Mouse (Mus musculus) midbrain, embryonic 16.5 days (tissue): Measurements from ENCODE around the gene Ndufs8. TPM values are rescaled to one million over a fixed set of nuclear protein-coding genes. Genes with fewer than 3 reads are reported as not detected.
A peak's percentile ranks its signal among the peaks of the same experiment; 100 is the strongest.

Experiments
- ATAC-seq: fragments of 200-750 bp; cut with Nextera tagmentation; 2 replicates; pipeline ENCODE4 v1.8.0; 2017; ENCODE audit warnings: moderate TSS enrichment
- H3K27ac ChIP-seq: fragments of 300-500 bp; sonication (generic); 2 replicates; pipeline ENCODE4 v1.5.1; 2014; ENCODE audit warnings: mild to moderate bottlenecking, low read length, mixed read lengths
- H3K27me3 ChIP-seq: fragments of 300-500 bp; sonication (generic); 2 replicates; pipeline ENCODE4 v1.6.1; 2014; ENCODE audit warnings: low read depth, low read length, mixed read lengths; ENCODE audit not compliant: control insufficient read depth, insufficient read depth
- H3K36me3 ChIP-seq: fragments of 300-500 bp; sonication (generic); 2 replicates; pipeline ENCODE4 v1.6.1; 2014; ENCODE audit warnings: mild to moderate bottlenecking, low read length, moderate library complexity, mixed read lengths; ENCODE audit not compliant: control insufficient read depth, insufficient read depth
- H3K4me1 ChIP-seq: fragments of 300-500 bp; sonication (generic); 2 replicates; pipeline ENCODE4 v1.6.1; 2014; ENCODE audit warnings: mild to moderate bottlenecking, low read length, mixed read lengths; ENCODE audit not compliant: control insufficient read depth, insufficient read depth
- H3K4me2 ChIP-seq: fragments of 300-500 bp; sonication (generic); 2 replicates; pipeline ENCODE4 v1.6.1; 2014; ENCODE audit warnings: mild to moderate bottlenecking, low read length, mixed read lengths
- H3K4me3 ChIP-seq: fragments of 300-500 bp; sonication (generic); 2 replicates; pipeline ENCODE4 v1.5.1; 2014; ENCODE audit warnings: low read depth, mild to moderate bottlenecking, low read length, moderate library complexity, mixed read lengths
- H3K9ac ChIP-seq: fragments of 300-500 bp; sonication (generic); 2 replicates; pipeline ENCODE4 v1.6.1; 2014; ENCODE audit warnings: low read depth, low read length, mixed read lengths
- H3K9me3 ChIP-seq: fragments of 300-500 bp; sonication (generic); replicated peaks from 2 replicates; pipeline ENCODE4 v1.6.1; 2014; ENCODE audit warnings: mild to moderate bottlenecking, low read length, mixed read lengths; ENCODE audit not compliant: control insufficient read depth, poor library complexity, severe bottlenecking
- WGBS: fragments of 180-500 bp; shearing (Covaris S2); extraction: QIAGEN DNeasy Blood & Tissue Kit; methylation state at CpG from one replicate; pipeline ENCODE4 v1.1.7; 2014; 5-methylcytosine and 5-hydroxymethylcytosine counted together
- polyA plus RNA-seq: library from polyadenylated mRNA; unstranded; fragments of >200 nt; fragmentation: Nextera tagmentation; extraction: Ambion mirVana; gene quantifications from 2 replicates; pipeline ENCODE4 v1.2.1, GENCODE M21; 2015

Ndufs8 gene
- polyA plus RNA-seq, 1 experiment from 2014 or later: 245 TPM

DNA sequence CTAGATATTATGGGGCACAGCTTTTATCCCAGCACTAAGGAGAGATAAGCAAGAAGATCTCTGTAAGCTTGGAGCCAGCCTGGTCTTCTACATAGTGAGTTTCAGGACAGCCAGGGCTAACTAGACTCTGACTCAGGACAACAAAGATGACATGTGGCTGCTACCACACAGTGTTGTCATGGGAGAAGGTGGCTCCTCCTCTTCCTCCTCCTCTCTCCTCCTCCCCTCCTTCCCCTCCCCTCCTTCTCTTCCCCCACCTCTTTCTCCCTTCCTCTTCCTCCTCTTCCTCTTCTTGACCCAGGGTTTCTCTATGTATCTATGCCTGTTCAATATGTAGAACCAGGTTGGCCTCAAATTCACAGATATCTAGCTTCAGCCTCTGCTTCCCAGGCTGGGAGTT lies 38.9 kb upstream of the Ndufs8 start:
- H3K4me1 ChIP-seq: no peaks in the 10 kb centered on the region
- no peak overlapping the region for H3K9ac ChIP-seq
- no peaks in the 10 kb centered on the region for H3K36me3 ChIP-seq
- no peaks in the 10 kb centered on the region for H3K9me3 ChIP-seq
- no peaks in the 10 kb centered on the region for H3K27me3 ChIP-seq
- no peak overlapping the region for H3K4me3 ChIP-seq
- no peak overlapping the region for H3K27ac ChIP-seq
- ATAC-seq: no peak
- H3K4me2 ChIP-seq: no peak overlapping the region

DNA sequence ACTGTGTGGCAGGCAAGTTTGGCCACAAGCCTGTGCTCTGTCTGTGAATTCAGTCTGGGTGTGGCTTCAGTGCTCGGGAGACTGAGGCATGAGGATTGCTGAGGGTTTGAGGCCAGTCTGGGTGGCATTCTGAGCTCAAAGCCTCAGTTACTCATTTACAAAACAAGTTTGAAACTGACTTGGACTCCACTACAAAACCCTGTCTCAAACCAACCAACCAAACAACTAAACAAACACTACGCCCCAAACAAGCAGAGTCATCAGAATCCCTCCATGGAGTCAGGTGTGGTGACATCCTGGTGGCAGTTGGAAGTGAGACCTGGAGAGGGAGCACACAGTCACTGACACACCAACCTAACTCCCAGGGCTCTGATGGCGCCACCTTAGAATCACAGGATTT lies 37.8 kb upstream of the Ndufs8 start:
- no peaks in the 10 kb centered on the region for H3K9me3 ChIP-seq
- no peaks in the 10 kb centered on the region for H3K27me3 ChIP-seq
- no peak overlapping the region for H3K27ac ChIP-seq
- H3K4me2 ChIP-seq: no peak overlapping the region
- 86% methylated on average over 3 of the region's 3 CpGs for WGBS
- no peak overlapping the region for H3K4me3 ChIP-seq
- no peak for ATAC-seq
- H3K36me3 ChIP-seq: no peaks in the 10 kb centered on the region
- no peaks in the 10 kb centered on the region for H3K4me1 ChIP-seq
- no peak overlapping the region for H3K9ac ChIP-seq

DNA sequence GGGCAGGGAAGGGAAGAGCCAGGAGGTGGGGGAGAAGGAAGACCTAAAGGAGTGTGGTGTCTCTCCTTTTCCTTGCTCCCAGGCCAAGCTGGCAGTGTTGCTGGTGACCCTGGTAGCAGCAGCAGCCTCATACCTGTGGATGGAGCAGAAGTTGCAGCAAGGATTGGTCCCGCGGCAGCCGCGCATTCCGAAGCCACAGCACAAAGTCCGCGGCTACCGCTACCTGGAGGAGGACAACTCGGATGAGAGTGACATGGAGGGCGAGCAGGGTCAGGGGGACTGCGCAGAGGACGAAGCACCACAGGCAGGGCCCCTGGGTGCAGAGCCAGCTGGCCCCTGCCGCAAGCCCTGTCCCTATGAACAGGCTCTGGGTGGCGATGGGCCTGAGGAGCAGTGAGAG lies 36.0 kb upstream of the Ndufs8 start:
- Histone ChIP-seq H3K27me3 (no peaks in the 10 kb centered on the region), H3K36me3 (no peaks in the 10 kb centered on the region), H3K27ac (no peak overlapping the region), H3K4me1 (no peaks in the 10 kb centered on the region), H3K9ac (no peak overlapping the region), H3K9me3 (no peaks in the 10 kb centered on the region), H3K4me3 (no peak overlapping the region), H3K4me2 (no peak overlapping the region)
- WGBS: 71% methylated on average over 14 of the region's 14 CpGs
- ATAC-seq: no peak

DNA sequence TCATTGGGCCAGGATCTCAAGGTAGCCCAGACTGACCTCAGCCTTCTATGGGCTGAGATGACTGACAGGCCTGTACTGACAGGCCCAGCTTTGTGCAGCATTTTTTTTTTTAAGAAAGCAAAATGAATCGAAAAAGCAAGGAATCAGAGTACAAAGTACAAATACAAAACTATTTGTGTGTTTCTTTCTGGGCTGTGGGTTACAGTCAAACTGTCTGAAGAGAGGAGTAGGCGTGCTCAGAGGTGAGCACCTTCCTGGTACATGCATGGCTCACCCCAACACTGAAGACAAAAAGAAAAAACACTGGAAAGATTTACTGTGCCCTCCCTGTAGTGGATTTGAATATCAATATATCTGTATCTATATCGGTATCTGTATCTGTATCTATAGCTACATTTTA lies 35.2 kb upstream of the Ndufs8 start:
- no peak overlapping the region for H3K27ac ChIP-seq
- H3K4me1 ChIP-seq: no peaks in the 10 kb centered on the region
- ATAC-seq: no peak

DNA sequence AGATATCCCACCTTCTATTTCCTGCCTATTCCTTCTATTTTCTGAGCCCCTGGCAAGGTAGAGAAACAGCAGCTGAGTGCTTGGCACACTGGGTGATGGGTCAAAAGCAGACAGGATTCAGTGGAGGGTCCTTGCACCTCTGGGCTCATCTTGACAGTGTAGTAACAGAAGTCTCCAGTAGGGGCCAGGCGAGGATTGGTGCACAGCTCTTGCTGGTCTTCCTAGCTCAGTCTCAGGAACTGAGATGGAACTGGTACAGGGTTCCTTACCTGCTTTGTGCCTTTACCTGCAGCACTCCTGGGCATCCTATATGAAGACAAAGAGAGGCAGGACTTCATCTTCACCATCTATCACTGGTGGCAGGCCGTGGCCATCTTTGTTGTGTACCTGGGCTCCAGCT lies 34.1 kb upstream of the Ndufs8 start:
- H3K4me3 ChIP-seq: no peak overlapping the region
- WGBS: 13% methylated on average over 2 of the region's 2 CpGs
- no peak overlapping the region for H3K4me2 ChIP-seq
- peak; percentile 58; the same call in 1 of the 2 replicates for ATAC-seq
- no peaks in the 10 kb centered on the region for H3K36me3 ChIP-seq
- no peak overlapping the region for H3K27ac ChIP-seq
- H3K27me3 ChIP-seq: peaks cover 3% of the 10 kb centered on the region
- no peaks in the 10 kb centered on the region for H3K4me1 ChIP-seq
- H3K9me3 ChIP-seq: no peaks in the 10 kb centered on the region
- H3K9ac ChIP-seq: no peak overlapping the region

More for the DNA sequence above, 35.2 kb upstream of the Ndufs8 start:
- Histone ChIP-seq H3K27me3 (peaks cover 2% of the 10 kb centered on the region), H3K9ac (no peak overlapping the region), H3K4me3 (no peak overlapping the region), H3K36me3 (no peaks in the 10 kb centered on the region), H3K4me2 (no peak overlapping the region), H3K9me3 (no peaks in the 10 kb centered on the region)
- WGBS: 77% methylated on average over 3 of the region's 3 CpGs

DNA sequence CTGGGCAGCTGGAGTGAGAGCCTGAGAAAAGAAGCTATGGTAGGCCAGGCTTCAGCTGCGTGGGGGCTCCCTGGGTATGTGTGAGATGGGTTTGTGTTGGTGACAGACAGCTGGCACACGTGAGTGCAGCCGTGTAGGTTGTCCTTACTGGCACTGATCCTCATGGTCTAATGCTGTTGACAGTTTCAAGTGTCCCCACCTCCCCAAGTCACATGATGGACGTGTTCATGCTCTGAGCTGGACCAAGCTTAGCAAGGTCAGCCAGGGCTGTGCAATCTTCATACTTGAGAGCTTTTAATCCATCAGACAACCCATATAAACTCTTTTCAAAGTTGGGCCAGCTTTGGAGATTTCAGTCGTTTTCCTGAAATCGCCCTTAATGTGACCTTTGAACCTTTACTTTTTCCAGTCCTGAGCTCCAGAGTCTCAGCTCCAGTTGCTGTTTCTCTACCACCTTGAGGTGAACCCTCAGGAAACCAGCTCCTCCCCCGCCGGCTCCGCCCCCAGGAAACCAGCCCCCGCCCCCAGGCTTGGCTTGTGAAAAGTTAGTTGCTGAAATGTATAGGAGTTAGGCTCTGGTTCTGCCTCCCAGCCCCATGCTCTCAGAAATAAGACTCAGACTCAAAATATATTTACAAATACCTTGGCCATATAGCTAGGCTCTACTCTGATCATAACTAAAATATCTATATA lies 33.4 kb upstream of the Ndufs8 start:
- 34% methylated on average over 10 of the region's 10 CpGs for WGBS
- Histone ChIP-seq H3K9me3 (no peaks in the 10 kb centered on the region), H3K9ac (no peak overlapping the region), H3K4me2 (no peak overlapping the region), H3K27ac (no peak overlapping the region), H3K4me3 (no peak overlapping the region), H3K36me3 (no peaks in the 10 kb centered on the region), H3K27me3 (peaks cover 3% of the 10 kb centered on the region), H3K4me1 (no peaks in the 10 kb centered on the region)
- ATAC-seq: no peak

DNA sequence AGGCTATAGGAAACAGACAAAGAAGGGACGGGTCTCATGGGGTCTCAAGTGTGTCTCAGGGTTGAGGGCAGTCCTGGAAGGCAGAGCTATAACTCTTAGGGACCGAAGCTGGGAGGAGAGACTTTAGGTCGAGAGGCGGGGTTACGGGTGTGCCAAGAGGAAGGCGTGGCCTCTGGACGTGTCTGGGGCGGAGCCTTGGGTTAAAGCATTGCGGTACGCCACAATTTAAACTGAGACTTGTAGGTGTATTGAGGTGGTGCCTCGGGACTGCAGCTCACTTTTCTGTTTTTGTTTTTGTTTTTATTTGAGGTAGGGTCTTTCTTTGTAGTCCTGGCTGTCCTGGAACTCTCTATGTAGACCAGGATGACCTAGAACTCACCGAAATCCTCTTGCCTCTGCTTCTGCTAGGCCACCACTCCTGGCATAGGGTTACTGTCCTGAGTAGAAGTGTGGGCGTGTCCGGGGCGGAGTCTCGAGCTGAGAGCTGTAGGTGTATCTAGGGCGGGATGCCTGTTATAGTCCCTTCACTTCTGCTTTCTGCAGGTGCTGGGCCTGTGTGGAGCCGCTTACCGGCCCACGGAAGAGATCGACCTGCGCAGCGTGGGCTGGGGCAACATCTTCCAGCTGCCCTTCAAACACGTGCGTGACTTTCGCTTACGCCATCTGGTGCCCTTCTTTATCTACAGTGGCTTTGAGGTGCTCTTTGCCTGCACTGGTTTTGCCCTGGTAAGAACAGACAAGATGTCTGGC lies 30.6 kb upstream of the Ndufs8 start:
- Histone ChIP-seq H3K27me3 (peaks cover 3% of the 10 kb centered on the region), H3K9ac (no peak overlapping the region), H3K27ac (no peak overlapping the region), H3K9me3 (no peaks in the 10 kb centered on the region), H3K36me3 (no peaks in the 10 kb centered on the region), H3K4me2 (no peak overlapping the region), H3K4me3 (no peak overlapping the region), H3K4me1 (no peaks in the 10 kb centered on the region)
- no peak for ATAC-seq
- 25% methylated on average over 27 of the region's 27 CpGs for WGBS

DNA sequence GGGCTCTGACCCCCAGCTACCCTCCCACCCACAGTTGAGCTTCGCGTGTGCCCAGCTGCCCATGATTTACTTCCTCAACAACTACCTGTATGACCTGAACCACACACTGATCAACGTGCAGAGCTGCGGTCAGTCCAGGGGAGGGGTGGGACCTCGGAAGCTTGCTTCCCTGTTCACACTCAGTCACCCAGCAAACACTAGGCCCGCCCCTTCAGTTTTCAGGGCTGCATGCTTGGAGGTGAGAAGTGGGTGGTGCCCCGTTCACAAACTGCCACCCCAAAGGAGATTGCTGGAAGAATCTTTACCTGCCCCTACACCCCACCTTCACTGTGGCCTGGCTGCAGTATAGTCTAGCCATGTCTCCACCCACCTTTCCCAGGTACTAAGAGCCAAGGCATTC lies 29.7 kb upstream of the Ndufs8 start:
- Histone ChIP-seq H3K36me3 (no peaks in the 10 kb centered on the region), H3K27me3 (peaks cover 3% of the 10 kb centered on the region), H3K27ac (no peak overlapping the region), H3K9me3 (no peaks in the 10 kb centered on the region), H3K4me3 (no peak overlapping the region), H3K4me1 (no peaks in the 10 kb centered on the region), H3K4me2 (no peak overlapping the region), H3K9ac (no peak overlapping the region)
- no peak for ATAC-seq
- WGBS: 82% methylated on average over 7 of the region's 7 CpGs
